Mouse (Mus musculus) MEL (cell line): ENCODE measurements around the gene Dpyd.

Experiments used
- BHLHE40 ChIP-seq: IDR thresholded peaks from 2 replicates; pipeline ENCODE4 v1.6.1; 2012; ENCODE audit warnings: low read depth, mild to moderate bottlenecking, inconsistent platforms, low read length, improper control_type of control experiment, borderline replicate concordance
- CTCF ChIP-seq, 3 experiments: IDR thresholded peaks in 2 of 3; conservative IDR thresholded peaks in 1 of 3; 2 replicates each; pipeline ENCODE4 v1.5.1; 2011 to 2012; ENCODE audit warnings: low read length in 3 of 3, low read depth in 2 of 3, mild to moderate bottlenecking in 2 of 3, improper control_type of control experiment in 1 of 3, inconsistent platforms in 1 of 3, mixed read lengths in 1 of 3, moderate library complexity in 1 of 3; ENCODE audit not compliant: control insufficient read depth in 1 of 3, insufficient read depth in 1 of 3, poor library complexity in 1 of 3, severe bottlenecking in 1 of 3
- ELF1 ChIP-seq: IDR thresholded peaks from 2 replicates; pipeline ENCODE4 v1.6.1; 2014; ENCODE audit warnings: low read depth, mild to moderate bottlenecking, inconsistent platforms, low read length, improper control_type of control experiment, moderate library complexity
- GATA1 ChIP-seq: IDR thresholded peaks from 2 replicates; pipeline ENCODE4 v1.6.1; 2011; ENCODE audit warnings: low read depth, low read length, improper control_type of control experiment
- MXI1 ChIP-seq: IDR thresholded peaks from 2 replicates; pipeline ENCODE4 v1.6.1; 2011; ENCODE audit warnings: mild to moderate bottlenecking, low read depth, low read length, improper control_type of control experiment
- MYB ChIP-seq: IDR thresholded peaks from 2 replicates; pipeline ENCODE4 v1.6.1; 2011; ENCODE audit warnings: mild to moderate bottlenecking, low read depth, low read length, improper control_type of control experiment
- MYC ChIP-seq: IDR thresholded peaks from 2 replicates; pipeline ENCODE4 v1.6.1; 2011; ENCODE audit warnings: low read depth, mild to moderate bottlenecking, low read length, improper control_type of control experiment, moderate library complexity
- NELFE ChIP-seq: IDR thresholded peaks from 2 replicates; pipeline ENCODE4 v1.6.1; 2011; ENCODE audit warnings: low read depth, low read length, improper control_type of control experiment
- NRF1 ChIP-seq: IDR thresholded peaks from 2 replicates; pipeline ENCODE4 v1.6.1; 2014; ENCODE audit warnings: low read depth, mild to moderate bottlenecking, inconsistent platforms, low read length, improper control_type of control experiment, moderate library complexity; ENCODE audit not compliant: poor library complexity, insufficient read depth, severe bottlenecking
- POLR2A ChIP-seq, 2 experiments: IDR thresholded peaks; 2 replicates each; pipeline ENCODE4 v1.6.1; 2011 to 2012; ENCODE audit warnings: low read length in 2 of 2, mild to moderate bottlenecking in 2 of 2, control low read depth in 1 of 2, improper control_type of control experiment in 1 of 2, low read depth in 1 of 2, moderate library complexity in 1 of 2; ENCODE audit not compliant: control insufficient read depth in 1 of 2, insufficient read depth in 1 of 2, poor library complexity in 1 of 2
- POLR2AphosphoS2 ChIP-seq: IDR thresholded peaks from 2 replicates; pipeline ENCODE4 v1.6.1; 2011; ENCODE audit warnings: low read length, improper control_type of control experiment
- RAD21 ChIP-seq: IDR thresholded peaks from 2 replicates; pipeline ENCODE4 v1.6.1; 2011; ENCODE audit warnings: mild to moderate bottlenecking, low read depth, low read length, improper control_type of control experiment
- ZC3H11A ChIP-seq: IDR thresholded peaks from 2 replicates; pipeline ENCODE4 v1.6.1; 2012; ENCODE audit warnings: low read depth, mild to moderate bottlenecking, inconsistent platforms, low read length, improper control_type of control experiment

DNA sequence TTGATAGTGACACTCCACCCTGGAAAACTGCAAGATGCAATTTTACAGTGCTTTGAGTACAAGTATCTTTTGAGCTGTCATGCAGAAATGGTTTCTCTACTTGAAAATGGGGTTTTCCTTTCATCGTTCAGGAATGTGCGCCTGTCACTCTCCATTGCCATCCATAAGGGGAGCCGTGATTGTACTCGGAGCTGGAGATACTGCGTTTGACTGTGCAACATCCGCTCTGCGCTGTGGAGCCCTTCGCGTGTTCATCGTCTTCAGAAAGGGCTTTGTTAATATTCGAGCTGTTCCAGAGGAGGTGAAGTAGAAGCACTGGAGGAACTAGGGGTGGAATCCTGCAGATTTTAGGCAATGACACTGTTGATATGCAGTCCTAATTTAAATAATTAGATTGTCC lies 337.1 kb downstream of the Dpyd start:
- TF ChIP-seq MYB (no peak), ZC3H11A (no peak), NELFE (no peak), MYC (no peak), BHLHE40 (no peak), ELF1 (no peak), GATA1 (no peak), MXI1 (no peak), POLR2AphosphoS2 (no peak), CTCF (IDR thresholded peaks at IDR 0.05 in 2 of 3, conservative IDR thresholded peaks at IDR 0.05 in 1 of 3; ENCODE audit: control insufficient read depth in 1 of 3, insufficient read depth in 1 of 3, low read depth in 2 of 3, low read length in 3 of 3, poor library complexity in 1 of 3, severe bottlenecking in 1 of 3) (no peak), NRF1 (no peak), RAD21 (no peak), POLR2A (IDR thresholded peaks at IDR 0.05; ENCODE audit: control insufficient read depth in 1 of 2, insufficient read depth in 1 of 2, low read depth in 1 of 2, low read length in 2 of 2, poor library complexity in 1 of 2) (no peak)
